ENCODE assay signal across 8 mouse cellular contexts in genomic region chr14:25588946-25589937, GRCm38 (mm10).
DNase-seq lines count a peak whose midpoint lies in the region; ATAC-seq and TF ChIP-seq lines count a peak whose summit lies in the region.

No protein-coding gene starts in this region.

- no peak overlapping the region for H3K4me3 ChIP-seq in lung, embryonic 16.5 days (ENCODE audit: low read length)
- H3K4me3 ChIP-seq in lung, adult 2 months (replicated peaks; ENCODE audit: extremely low read depth, low read depth, low read length) = no peak overlapping the region
- H3K4me3 ChIP-seq in gastrocnemius, adult 2 months = no peak overlapping the region
- H3K4me3 ChIP-seq in intestine, embryonic 16.5 days (ENCODE audit: low read length) = no peak overlapping the region
- no peak overlapping the region for H3K4me3 ChIP-seq in olfactory bulb, adult 2 months (ENCODE audit: insufficient read depth, low read depth, low read length)

- 65% methylated on average over 16 of the region's 16 CpGs for WGBS in lung, embryonic 16.5 days
- 51% methylated on average over 16 of the region's 16 CpGs for WGBS in lung, adult 2 months
- WGBS in intestine, embryonic 16.5 days = 58% methylated on average over 16 of the region's 16 CpGs
- WGBS in olfactory bulb, adult 2 months = 42% methylated on average over 16 of the region's 16 CpGs

- H3K27ac ChIP-seq in lung, embryonic 16.5 days (ENCODE audit: low read length) = peak overlapping the region; percentile 86
- H3K27ac ChIP-seq in gastrocnemius, adult 2 months = peak overlapping the region; percentile 77
- peak overlapping the region; percentile 3; the same call in 1 of the 2 replicates for H3K27ac ChIP-seq in intestine, embryonic 16.5 days (ENCODE audit: low read length)
- H3K27ac ChIP-seq in olfactory bulb, adult 2 months (ENCODE audit: insufficient read depth, low read depth, low read length) = peak overlapping the region; percentile 49

- no peaks in the 10 kb centered on the region for H3K27me3 ChIP-seq in lung, embryonic 16.5 days (ENCODE audit: control insufficient read depth, insufficient read depth, low read depth, low read length)
- H3K27me3 ChIP-seq in intestine, embryonic 16.5 days (replicated peaks; ENCODE audit: control insufficient read depth, insufficient read depth, low read length) = no peaks in the 10 kb centered on the region

- no peaks in the 10 kb centered on the region for H3K36me3 ChIP-seq in lung, embryonic 16.5 days (ENCODE audit: control insufficient read depth, insufficient read depth, low read length)
- H3K36me3 ChIP-seq in intestine, embryonic 16.5 days (ENCODE audit: control insufficient read depth, insufficient read depth, low read length) = no peaks in the 10 kb centered on the region

- no peak overlapping the region for H3K9ac ChIP-seq in lung, embryonic 16.5 days (ENCODE audit: low read length)
- no peak overlapping the region for H3K9ac ChIP-seq in intestine, embryonic 16.5 days (ENCODE audit: low read depth, low read length)

- no peak for ATAC-seq in lung, embryonic 16.5 days (ENCODE audit: low read depth)
- no peak for ATAC-seq in intestine, embryonic 16.5 days
- no peak for ATAC-seq in erythroblast, adult 5-6 weeks (replicated peaks; ENCODE audit: low FRiP score, poor library complexity, severe bottlenecking)

- no peaks in the 10 kb centered on the region for H3K9me3 ChIP-seq in lung, embryonic 16.5 days (ENCODE audit: control insufficient read depth, low read length)
- no peaks in the 10 kb centered on the region for H3K9me3 ChIP-seq in intestine, embryonic 16.5 days (ENCODE audit: control insufficient read depth, low read length)

- no peak for TF ChIP-seq POLR2A in lung, adult 2 months (IDR thresholded peaks at IDR 0.05; ENCODE audit: borderline replicate concordance, extremely low read depth, low read depth, low read length)
- TF ChIP-seq POLR2A in olfactory bulb, adult 2 months (IDR thresholded peaks at IDR 0.05; ENCODE audit: insufficient read depth, low read depth, low read length) = no peak

- intact Hi-C loops in gastrocnemius, adult 2 months (cut with DNase I) = no loop called here

- peaks cover 41% of the 10 kb centered on the region for H3K4me1 ChIP-seq in lung, embryonic 16.5 days (replicated peaks; ENCODE audit: control insufficient read depth, insufficient read depth, low read length)
- H3K4me1 ChIP-seq in lung, adult 2 months (ENCODE audit: control insufficient read depth, insufficient read depth, low read length) = peaks cover 30% of the 10 kb centered on the region
- peaks cover 69% of the 10 kb centered on the region for H3K4me1 ChIP-seq in intestine, embryonic 16.5 days (ENCODE audit: control insufficient read depth, insufficient read depth, low read length)
- H3K4me1 ChIP-seq in olfactory bulb, adult 2 months (ENCODE audit: control insufficient read depth, insufficient read depth, low read length) = peaks cover 55% of the 10 kb centered on the region

- H3K4me2 ChIP-seq in lung, embryonic 16.5 days (ENCODE audit: low read depth, low read length) = no peak overlapping the region
- H3K4me2 ChIP-seq in intestine, embryonic 16.5 days (ENCODE audit: low read depth, low read length) = no peak overlapping the region

- no peak for DNase-seq in lung, adult 2 months
- DNase-seq in cerebellum, adult 9-10 months = peak; percentile 75
- peak; percentile 73 for DNase-seq in gastrocnemius, adult 2 months
- no peak for DNase-seq in right cerebral cortex, postnatal 4 days

- no peak for TF ChIP-seq CTCF in lung, adult 2 months (IDR thresholded peaks at IDR 0.05; ENCODE audit: insufficient read depth, low read length)
- no peak for TF ChIP-seq CTCF in gastrocnemius, adult 2 months (IDR thresholded peaks at IDR 0.05)
- no peak for TF ChIP-seq CTCF in olfactory bulb, adult 2 months (IDR thresholded peaks at IDR 0.05; ENCODE audit: insufficient read depth, low read depth, low read length)

Comparison
In these comparisons a context has a peak if more than half of its experiments do, and no peak if none do; other contexts are left out.
1. H3K27ac ChIP-seq: peak in every context shown above with its lines; median percentile 86 in lung, embryonic 16.5 days; 77 in gastrocnemius, adult 2 months; 49 in olfactory bulb, adult 2 months; 3 in intestine, embryonic 16.5 days.
2. DNase-seq: peak in cerebellum, adult 9-10 months (single experiment) and gastrocnemius, adult 2 months (single experiment); none in lung, adult 2 months (single experiment) and right cerebral cortex, postnatal 4 days (single experiment).